Mouse (Mus musculus) bone marrow, adult 2 months (tissue): ENCODE measurements around the gene Paqr7.

Experiments
- CTCF ChIP-seq: fragments of 200-500 bp; IDR thresholded peaks from 2 replicates; pipeline ENCODE4 v1.5.1; 2011; ENCODE audit warnings: low read length, control low read depth; ENCODE audit not compliant: control insufficient read depth, insufficient read depth
- POLR2A ChIP-seq: fragments of 200-500 bp; IDR thresholded peaks from 2 replicates; pipeline ENCODE4 v1.6.1; 2011; ENCODE audit warnings: low read depth, mild to moderate bottlenecking, control low read depth, low read length, borderline replicate concordance; ENCODE audit not compliant: control insufficient read depth

DNA sequence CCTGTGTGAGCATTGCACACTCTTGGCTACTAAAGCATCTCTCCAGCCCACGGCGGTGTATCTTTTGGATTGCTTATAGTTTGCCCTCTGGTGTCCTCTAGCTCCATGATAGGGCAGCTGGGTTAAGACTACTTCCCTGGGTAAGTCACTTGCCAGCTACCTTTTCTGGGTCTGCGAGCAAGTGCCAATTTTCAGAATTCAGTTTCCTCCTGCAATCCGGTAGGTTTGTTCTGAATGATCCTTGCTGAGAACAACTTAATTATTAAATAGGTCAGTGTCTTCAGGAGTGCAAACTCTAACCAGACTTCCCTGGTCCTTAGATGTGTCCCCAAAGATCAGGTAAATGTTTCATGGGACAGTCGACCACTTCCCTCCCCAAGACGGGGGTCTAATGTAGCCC, 4.6 kb downstream of the Paqr7 start:
- no peak for TF ChIP-seq CTCF
- TF ChIP-seq POLR2A, result no peak
